ENCODE assay signal across 8 mouse cellular contexts in the genomic region with DNA sequence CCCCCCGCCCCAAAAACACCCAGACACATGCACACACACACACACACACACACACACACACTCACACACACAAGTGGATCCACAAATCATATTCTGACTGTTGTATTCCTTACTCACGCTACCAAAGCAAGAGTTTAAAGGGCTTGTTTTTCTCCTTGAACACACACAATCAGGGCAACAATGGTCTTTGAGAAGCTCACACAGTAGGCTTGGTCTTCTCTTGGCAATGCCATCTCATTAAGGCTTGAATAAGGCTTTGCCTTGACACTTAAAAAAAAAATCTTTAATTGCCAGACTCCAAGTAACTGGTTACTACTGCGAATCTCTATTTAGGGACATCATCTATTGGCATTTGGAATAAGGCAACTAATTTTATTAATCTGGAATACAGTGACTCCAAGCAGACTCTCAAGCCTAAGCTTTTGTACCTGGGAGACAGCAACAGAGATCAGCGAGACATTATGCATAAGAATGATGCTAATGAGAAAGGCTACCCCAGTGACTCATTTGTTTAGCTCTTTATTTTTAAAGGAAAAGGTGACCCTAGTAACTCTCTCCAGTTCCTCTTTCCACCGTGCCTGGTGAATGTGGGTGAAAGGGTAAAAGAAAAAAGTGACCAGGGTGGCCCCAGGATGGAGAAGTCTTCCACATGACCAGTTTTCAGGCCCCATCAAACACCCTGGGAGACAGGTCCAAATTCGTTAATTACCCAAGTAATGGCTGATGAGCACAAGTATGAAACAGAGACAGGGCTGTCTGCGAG. TPM values are rescaled to one million over a fixed set of nuclear protein-coding genes. Genes with fewer than 3 reads are reported as not detected.
DNase-seq lines count a peak whose midpoint lies in the region; ATAC-seq and TF ChIP-seq lines count a peak whose summit lies in the region.

No protein-coding gene starts in this region.

- no peak for TF ChIP-seq POLR2A in lung, adult 2 months (IDR thresholded peaks at IDR 0.05; ENCODE audit: borderline replicate concordance, extremely low read depth, low read depth, low read length)

- H3K4me1 ChIP-seq in lung, adult 2 months (ENCODE audit: control insufficient read depth, insufficient read depth, low read length): peaks cover 33% of the 10 kb centered on the region
- H3K4me1 ChIP-seq in intestine, embryonic 15.5 days (replicated peaks): peaks cover 21% of the 10 kb centered on the region
- peaks cover 34% of the 10 kb centered on the region for H3K4me1 ChIP-seq in neural tube, embryonic 12.5 days

- 22% methylated on average over 7 of the region's 7 CpGs for WGBS in lung, adult 2 months
- WGBS in intestine, embryonic 15.5 days: 36% methylated on average over 7 of the region's 7 CpGs
- WGBS in neural tube, embryonic 12.5 days: 26% methylated on average over 7 of the region's 7 CpGs

- peak overlapping the region; percentile 86 for H3K9ac ChIP-seq in intestine, embryonic 15.5 days
- peak overlapping the region; percentile 95 for H3K9ac ChIP-seq in neural tube, embryonic 12.5 days

- H3K27ac ChIP-seq in intestine, embryonic 15.5 days: peak overlapping the region; percentile 95; the same call in 1 of the 2 replicates
- H3K27ac ChIP-seq in neural tube, embryonic 12.5 days: peak overlapping the region; percentile 98

- H3K4me2 ChIP-seq in intestine, embryonic 15.5 days (replicated peaks): peak overlapping the region; percentile 81
- peak overlapping the region; percentile 61 for H3K4me2 ChIP-seq in neural tube, embryonic 12.5 days (replicated peaks)

- no peaks in the 10 kb centered on the region for H3K27me3 ChIP-seq in intestine, embryonic 15.5 days (replicated peaks)
- no peaks in the 10 kb centered on the region for H3K27me3 ChIP-seq in neural tube, embryonic 12.5 days (replicated peaks)

- TF ChIP-seq CTCF in lung, adult 2 months (IDR thresholded peaks at IDR 0.05; ENCODE audit: insufficient read depth, low read length): no peak

- peak; percentile 9 for ATAC-seq in common myeloid progenitor, adult 5-6 weeks (replicated peaks; ENCODE audit: low read depth, poor library complexity, severe bottlenecking)
- no peak for ATAC-seq in intestine, embryonic 15.5 days
- no peak for ATAC-seq in neural tube, embryonic 12.5 days (ENCODE audit: low FRiP score, low read depth)
- no peak for ATAC-seq in frontal cortex, adult (ENCODE audit: low TSS enrichment)

- DNase-seq in lung, adult 2 months: no peak
- DNase-seq in lung, postnatal 36 days: no peak
- no peak for DNase-seq in thymus, postnatal 0 days (ENCODE audit: low spot score)
- DNase-seq in yolk sac, embryonic 10.5 days (ENCODE audit: low spot score): no peak

- no peaks in the 10 kb centered on the region for H3K9me3 ChIP-seq in intestine, embryonic 15.5 days
- no peaks in the 10 kb centered on the region for H3K9me3 ChIP-seq in neural tube, embryonic 12.5 days

- no peaks in the 10 kb centered on the region for H3K36me3 ChIP-seq in intestine, embryonic 15.5 days
- no peaks in the 10 kb centered on the region for H3K36me3 ChIP-seq in neural tube, embryonic 12.5 days

- peak overlapping the region; percentile 85 for H3K4me3 ChIP-seq in lung, adult 2 months (replicated peaks; ENCODE audit: extremely low read depth, low read depth, low read length)
- H3K4me3 ChIP-seq in intestine, embryonic 15.5 days (replicated peaks): peak overlapping the region; percentile 79
- peak overlapping the region; percentile 94 for H3K4me3 ChIP-seq in neural tube, embryonic 12.5 days

RNA-seq across cellular contexts. Expression of gene Scarb2, which starts 2.6 kb away (rescaled TPM):
- 55.1 and 59.1 TPM in 2 replicates for polyA plus RNA-seq in lung, adult 2 months (2012; rRNA removed)
- total RNA-seq in common myeloid progenitor, adult 5-6 weeks (2017): 42.8 and 46.9 TPM in 2 replicates
- 12.4 and 13.1 TPM in 2 replicates for polyA plus RNA-seq in intestine, embryonic 15.5 days (2015; fragmentation: Nextera tagmentation; extraction: Ambion mirVana)
- polyA plus RNA-seq in neural tube, embryonic 12.5 days (2016; fragmentation: Nextera tagmentation; extraction: Ambion mirVana): 16.1 and 17.8 TPM in 2 replicates
- polyA plus RNA-seq in thymus, postnatal 0 days (2015; fragmentation: Nextera tagmentation; extraction: Ambion mirVana): 29.2 and 31.2 TPM in 2 replicates

RNA-seq across cellular contexts. Expression of gene Fam47e, which starts 50.8 kb away (rescaled TPM):
- 6.2 and 9.1 TPM in 2 replicates for polyA plus RNA-seq in lung, adult 2 months (2012; rRNA removed)
- not detected in 2 replicates for total RNA-seq in common myeloid progenitor, adult 5-6 weeks (2017)
- 0.23 TPM in 1 of 2 replicates, not detected in the other for polyA plus RNA-seq in intestine, embryonic 15.5 days (2015; fragmentation: Nextera tagmentation; extraction: Ambion mirVana)
- not detected in 2 replicates for polyA plus RNA-seq in neural tube, embryonic 12.5 days (2016; fragmentation: Nextera tagmentation; extraction: Ambion mirVana)
- 0.29 TPM in 1 of 2 replicates, not detected in the other for polyA plus RNA-seq in thymus, postnatal 0 days (2015; fragmentation: Nextera tagmentation; extraction: Ambion mirVana)
